Mouse (Mus musculus) heart, adult 8-10 months (tissue): ENCODE data around the gene Unc80. TPM values are rescaled to one million over a fixed set of nuclear protein-coding genes. Genes with fewer than 3 reads are reported as not detected.
"Not testable (repeated sequence)": the region's sequence is repeated elsewhere in the genome, so short reads cannot be mapped to it uniquely, and the experiment has no call there.

Source experiments
- DNase-seq: peaks from one replicate; pipeline ENCODE4 v3.0.0; 2022; ENCODE audit warnings: low spot score
- total RNA-seq, 4 experiments: library from RNA; stranded (reverse); gene quantifications; 2 replicates each; pipeline ENCODE4 v1.2.4; 2022

The Unc80 gene
- total RNA-seq, 4 experiments from 2014 or later = 0.06 to 0.16 (median 0.11) TPM

DNA sequence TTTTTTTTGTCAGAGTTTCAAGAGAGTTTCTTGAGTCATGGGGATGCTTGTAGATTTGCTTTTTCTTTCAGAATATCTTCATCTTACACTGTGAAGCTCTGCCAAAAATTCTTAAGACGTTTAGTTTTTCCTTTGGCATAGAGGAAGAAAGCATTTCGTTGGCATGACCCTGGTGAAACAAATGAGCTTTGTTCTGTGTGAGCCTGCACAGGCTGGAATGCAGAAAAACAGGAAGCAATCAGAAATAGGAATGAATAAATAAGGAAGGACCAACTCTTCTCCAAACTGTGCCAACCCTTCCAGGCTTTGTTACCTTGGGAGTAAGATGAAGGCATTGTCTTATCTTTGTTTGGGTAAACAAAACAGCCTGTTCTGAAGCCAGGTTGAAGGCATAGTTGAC is 149.0 kb downstream of the Unc80 start:
- no peak for DNase-seq

- DNase-seq = no peak
These were observed 170.0 kb downstream of the Unc80 start for GRCm38 (mm10) chr1:66638177-66638576.

GRCm38 (mm10) chr1:66646894-66647293 is 178.7 kb downstream of the Unc80 start:
- peak; percentile 21 for DNase-seq

DNA sequence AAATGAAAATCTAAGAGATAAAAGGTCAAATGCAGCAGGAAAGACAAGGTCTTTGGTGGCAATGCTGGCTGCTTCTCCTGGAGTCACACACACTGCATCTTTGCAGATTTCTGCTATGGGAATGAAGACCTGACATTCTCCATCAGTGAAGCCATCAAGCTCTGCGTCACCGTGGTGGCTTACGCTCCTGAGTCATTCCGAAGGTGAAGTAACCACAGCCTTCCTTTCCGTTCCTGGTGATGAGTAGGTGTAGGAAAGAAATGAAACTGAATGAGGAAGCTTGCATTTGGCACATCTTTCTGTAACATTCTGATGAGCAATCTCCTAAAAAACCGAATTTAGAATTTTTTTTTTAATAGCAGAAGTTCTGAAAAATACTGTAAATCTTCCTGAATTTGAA is 181.4 kb downstream of the Unc80 start:
- no peak for DNase-seq

- DNase-seq = no peak
These were observed 181.8 kb downstream of the Unc80 start for GRCm38 (mm10) chr1:66650006-66650405.

DNA sequence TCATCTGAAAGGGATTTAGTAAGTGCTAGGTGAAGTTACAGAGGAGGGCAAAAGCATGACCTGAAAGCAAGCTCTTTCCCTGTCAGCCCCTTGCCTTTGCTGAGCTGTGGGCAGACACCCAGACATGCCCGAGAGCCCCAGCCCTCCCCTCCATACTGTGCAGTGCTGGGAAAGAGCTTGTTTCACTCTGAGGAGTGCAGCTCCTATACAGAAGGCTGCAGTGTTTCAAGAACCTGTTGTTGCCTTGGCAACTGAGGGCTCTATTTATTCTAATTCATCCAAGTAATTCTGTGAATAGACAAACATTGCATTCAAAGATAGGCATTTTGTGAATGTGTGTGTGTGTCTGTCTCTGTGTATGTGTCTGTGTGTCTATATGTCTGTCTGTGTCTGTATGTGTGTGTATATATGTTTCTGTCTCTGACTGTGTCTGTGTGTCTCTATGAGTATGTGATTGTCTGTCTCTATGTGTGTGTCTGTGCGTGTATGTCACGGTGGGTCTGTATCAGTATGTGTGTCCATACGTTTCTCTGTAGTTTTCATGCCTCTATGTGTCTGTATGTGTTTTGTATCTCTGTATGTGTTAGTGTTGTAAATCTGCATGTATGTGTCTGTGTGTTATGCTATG is 187.1 kb downstream of the Unc80 start:
- no peak for DNase-seq

DNA sequence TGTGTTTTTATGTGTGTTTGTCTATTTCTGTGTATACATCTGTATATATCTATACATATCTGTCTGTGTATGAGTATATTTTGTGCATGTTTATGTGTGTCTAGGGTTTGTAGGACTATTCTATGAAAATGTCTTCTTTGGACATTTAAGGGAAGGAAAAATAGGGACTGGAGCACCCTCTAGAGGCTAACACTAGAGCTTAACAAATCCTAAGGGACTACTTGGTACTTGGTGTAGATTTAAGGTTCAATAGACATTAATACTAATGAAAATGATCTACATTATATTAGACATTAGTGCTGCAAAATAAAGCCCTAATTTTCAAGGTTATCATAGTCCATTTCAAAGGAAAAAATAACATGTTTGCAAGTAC is 187.6 kb downstream of the Unc80 start:
- peak; percentile 5 for DNase-seq

- DNase-seq = no peak
These were observed 203.3 kb downstream of the Unc80 start for GRCm38 (mm10) chr1:66671475-66671874.

DNA sequence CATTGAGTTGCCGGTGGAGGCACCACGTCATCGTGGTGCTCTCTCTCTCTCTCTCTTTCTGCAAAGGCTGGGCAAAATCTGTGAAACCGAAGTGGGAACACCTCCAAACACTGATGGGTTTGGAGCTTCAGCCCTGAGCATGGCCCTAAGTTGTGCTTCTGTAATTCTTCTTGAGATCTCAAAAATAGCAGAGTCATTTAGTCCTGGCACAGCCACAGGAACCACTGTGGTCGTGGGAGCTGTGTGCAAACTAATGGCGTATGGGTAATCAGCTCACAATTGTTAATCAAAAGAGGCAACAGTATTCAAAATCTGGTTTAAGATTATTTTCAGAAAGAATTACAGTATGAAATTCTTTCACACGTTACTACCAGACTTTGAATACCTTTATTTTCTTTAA is 204.6 kb downstream of the Unc80 start:
- DNase-seq = no peak

DNA sequence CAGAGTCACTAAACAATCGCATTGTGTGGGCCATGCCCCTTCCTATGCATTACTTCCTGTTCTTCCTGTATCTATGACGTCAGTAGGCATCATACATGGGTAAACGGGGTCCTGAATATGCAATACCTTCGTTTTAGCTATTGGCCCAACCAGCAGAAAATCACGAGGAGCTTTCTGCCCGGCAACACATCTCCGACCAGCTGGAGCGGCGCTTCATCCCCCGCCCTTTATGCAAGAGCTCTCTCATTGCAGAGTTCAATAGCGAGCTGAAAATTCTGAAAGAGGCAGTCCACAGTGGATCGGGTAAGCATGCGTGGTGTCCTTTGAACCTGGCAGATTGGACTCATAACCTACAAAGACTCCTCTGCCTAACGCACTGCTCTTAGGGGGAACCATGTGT is 209.8 kb downstream of the Unc80 start:
- DNase-seq = no peak

DNA sequence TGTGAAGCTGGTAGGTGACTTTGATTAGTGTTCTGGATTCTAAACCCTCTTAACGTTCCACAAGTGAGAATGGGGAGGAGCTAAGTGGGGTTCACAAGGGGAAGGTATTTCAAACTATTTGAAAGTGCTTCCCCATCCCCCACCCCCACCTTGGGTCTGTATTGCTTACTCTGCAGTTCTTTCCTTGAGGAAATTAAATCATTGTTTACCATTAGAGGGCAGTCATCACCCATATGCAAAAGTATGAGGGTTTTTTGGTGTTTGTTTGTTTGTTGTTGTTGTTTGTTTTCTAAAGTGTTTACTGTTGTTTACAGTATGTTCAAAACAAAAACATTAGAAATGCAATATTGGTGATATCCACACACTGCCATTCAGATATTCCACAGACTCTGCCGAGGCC is 210.5 kb downstream of the Unc80 start:
- DNase-seq = no peak

DNA sequence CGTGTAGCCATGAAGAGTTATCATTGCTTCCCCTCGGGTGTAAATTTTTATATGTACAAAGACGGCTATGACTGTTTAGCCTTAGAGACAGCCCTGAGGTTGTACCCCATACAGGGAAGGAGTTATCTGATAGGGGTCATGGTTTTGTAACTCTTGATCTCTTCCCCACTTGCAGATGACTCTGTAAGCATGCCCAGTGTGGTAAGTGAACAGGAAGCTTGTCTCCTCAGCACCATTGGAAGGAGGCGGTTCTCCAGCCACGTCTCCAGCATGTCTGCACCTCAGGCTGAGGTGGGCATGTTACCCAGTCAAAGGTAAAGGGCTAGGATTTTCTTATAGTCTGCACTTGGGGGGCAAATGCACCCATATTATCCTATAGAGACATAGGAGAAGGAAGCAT is 214.8 kb downstream of the Unc80 start:
- no peak for DNase-seq

DNA sequence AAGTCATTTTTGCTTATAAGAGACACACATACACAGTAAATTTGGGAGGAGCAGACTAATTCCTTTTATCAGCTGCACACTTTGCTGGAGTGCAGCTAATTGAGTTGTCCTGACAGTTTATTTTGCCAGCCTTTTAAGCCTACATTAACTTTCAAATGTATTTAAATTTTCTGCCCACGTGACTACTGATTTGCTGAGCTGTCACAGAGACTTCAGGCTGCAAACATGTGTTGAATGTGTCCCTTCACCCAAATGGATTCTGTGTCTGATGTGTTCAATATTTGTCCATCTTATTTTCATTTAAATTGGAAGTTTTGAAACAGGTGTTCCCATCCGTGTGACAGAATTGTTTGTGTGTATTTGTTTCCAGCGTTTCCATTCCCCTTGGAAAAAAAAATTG is 223.6 kb downstream of the Unc80 start:
- DNase-seq = no peak

GRCm38 (mm10) chr1:66692308-66692707 is 224.1 kb downstream of the Unc80 start:
- DNase-seq = no peak

DNA sequence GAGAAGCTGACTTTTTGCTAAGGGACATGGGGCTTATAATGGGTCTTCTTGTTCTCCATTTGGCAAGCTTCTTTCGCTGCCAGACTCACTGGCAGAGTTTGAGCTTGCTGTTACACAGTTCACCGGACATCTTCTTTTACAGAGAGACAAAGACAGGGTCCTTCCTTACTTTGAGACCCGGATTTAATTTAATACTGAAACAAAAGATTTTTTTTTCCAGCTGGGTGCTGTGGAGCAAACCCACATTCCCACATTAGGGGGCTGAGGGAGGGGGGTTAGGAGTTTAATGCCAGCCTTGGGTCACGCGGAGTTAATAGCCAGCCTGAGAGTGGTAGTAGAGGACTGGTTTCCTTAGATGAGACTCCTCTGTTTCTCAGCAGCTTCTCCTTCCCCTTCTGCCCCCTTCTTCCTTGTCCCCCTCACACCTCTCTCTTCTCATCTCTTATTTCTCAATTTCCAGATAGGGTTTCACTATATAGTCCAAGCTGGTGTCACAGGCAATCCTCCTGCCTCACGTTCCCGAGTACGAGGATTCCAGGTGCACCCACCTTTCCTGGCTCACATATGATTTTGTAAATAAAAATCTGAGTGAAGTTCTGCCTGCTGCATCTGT is 224.7 kb downstream of the Unc80 start:
- no peak for DNase-seq

DNA sequence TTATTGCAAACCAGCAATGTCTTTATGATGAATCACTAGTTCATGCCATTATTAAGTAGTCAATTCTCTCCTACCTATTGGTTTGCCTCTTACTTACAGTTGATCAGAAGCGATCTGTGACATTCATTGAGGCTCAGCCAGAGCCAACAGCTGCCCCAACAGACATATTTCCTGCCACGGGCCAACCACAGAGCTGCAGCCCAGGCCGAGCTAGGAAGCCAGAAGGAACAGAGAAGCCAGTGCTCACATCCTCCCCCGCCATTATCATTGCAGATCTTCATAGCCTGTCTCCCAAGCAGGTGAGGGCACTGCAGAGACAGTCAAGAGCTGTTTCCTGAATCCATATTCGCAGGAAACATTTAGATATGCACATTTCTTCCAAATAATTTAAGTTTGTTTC is 226.1 kb downstream of the Unc80 start:
- no peak for DNase-seq

DNA sequence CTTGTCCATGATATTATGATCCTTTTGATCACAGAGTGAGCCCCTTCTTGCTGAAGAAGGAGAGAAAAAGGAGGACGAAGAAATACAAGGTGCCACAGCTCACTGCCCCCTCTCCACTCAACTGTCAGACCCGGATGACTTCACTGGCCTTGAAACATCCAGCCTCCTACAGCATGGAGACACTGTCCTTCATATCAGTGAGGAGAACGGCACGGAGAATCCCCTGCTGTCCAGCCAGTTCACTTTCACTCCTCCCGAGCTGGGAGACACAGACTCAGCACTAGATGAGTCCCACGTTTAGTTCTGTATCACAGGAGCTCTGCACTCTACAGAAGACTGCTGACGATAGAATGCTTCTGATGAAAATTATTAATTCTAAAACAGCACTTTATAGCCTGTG is 227.1 kb downstream of the Unc80 start:
- no peak for DNase-seq

DNA sequence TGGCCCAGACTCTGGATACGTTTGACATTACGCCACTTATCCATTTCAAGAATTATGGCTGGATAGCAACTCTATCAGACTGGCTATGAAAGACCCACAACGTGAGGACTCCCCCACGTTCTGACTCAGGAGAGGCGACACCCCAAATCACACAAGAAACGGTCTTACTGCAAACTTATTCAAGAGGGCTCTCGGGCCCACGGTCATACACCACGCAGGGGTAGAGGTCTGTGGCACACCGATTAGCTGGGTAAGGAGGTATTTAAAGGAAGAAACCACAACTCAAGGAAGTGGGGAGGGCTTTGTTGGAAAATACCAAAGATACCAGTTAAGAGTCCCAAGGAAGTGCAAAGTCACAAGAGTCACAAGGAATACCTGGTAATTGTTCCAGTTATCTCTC is 231.5 kb downstream of the Unc80 start:
- DNase-seq = not testable (repeated sequence)

DNA sequence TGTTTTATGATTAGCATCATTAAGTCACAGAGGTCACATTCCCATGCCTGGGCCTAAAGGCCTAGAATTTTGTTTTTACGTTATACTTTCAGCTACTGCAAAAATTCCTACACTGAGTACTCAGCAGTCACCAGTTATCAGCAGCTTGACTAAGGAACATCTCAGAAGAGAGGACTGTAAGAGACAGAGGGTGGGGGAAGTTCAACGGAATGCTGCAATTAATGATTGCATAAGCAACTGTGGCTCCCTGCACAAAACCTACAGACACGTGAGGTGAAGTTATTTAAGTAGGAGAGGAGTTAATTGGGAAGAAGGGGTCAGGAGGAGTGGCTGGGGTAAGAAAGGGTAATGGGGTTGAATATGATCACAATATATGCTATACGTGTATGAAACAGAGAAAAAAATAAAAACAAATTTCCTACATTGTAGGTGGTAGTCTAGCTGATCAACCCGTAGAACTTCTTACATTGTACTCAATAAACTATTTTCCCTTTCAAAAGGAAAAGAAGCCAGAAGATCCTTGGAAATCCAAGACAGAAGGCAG is 232.1 kb downstream of the Unc80 start:
- DNase-seq = no peak

DNA sequence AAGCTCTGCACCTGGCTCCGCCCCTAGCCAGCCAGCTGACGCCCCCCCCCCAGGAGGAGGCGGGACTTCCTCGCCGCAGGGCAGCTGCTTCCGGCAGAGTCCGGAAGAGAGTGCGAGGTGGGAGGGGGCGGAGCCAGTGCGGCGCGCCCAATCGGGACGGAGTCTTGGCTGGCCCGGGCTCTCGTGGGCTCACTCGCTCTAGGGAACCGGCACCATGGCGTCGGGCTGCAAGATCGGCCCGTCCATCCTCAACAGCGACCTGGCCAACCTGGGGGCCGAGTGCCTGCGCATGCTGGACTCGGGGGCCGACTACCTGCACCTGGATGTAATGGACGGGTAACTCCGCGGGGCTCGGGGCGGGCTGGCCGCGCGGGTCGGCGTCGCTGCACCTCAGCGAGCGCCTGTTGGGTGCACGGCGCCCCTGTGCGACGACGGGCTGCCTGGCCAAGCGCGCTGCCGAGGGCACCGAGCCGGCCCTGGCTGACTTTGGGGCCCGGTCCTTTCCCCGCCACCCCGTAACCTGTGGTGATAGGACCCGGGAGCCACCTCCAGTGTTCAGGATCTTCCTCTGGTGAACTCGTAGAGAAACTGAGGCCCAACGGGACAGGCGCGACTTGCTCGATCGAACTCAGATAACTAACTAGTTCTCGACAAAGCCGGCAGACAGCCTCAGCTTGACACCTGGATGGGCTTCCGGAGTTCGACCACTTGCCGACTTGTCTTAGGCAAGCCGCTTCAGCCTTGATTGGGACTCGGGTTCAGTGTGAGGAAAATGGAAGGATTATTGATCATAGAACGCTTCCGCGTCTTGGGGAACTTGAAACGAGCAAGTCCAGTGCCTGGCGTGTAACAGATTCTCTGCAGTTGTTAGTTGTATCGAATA is 232.8 kb downstream of the Unc80 start, which contains the start of gene Rpe:
TSS of gene Rpe (plus strand) at position 139 of the 883 bp plus-strand sequence.
- peak; percentile 88 for DNase-seq

DNA sequence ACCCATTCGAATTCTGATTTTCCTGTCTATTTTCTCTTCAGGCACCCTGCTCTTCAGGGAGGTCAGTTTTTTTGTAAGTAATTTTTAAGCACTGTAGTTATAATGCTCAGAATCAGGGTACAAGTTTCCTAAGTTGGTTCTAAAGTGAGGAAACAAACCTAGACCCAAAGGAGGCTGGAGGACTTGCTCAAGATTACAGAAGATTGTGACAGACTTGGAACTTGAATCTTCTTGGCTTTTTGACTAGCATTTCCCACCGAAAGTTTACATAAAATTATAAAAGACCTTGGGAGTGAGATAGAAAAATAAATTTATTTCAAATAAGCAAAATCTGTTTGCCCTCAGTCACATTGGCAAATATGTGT is 233.4 kb downstream of the Unc80 start:
- DNase-seq = no peak

- DNase-seq = no peak
These were observed 234.6 kb downstream of the Unc80 start for GRCm38 (mm10) chr1:66702623-66703345.
